Mouse (Mus musculus) neural tube, embryonic 14.5 days (tissue): ENCODE results near the gene Maml3. TPM values are rescaled to one million over a fixed set of nuclear protein-coding genes. Genes with fewer than 3 reads are reported as not detected.

Source experiments
- ATAC-seq: fragments of 200-750 bp; cut with Nextera tagmentation; 2 replicates; pipeline ENCODE4 v1.8.0; 2017; ENCODE audit warnings: low read depth, mild to moderate bottlenecking, moderate TSS enrichment, moderate library complexity
- H3K27ac ChIP-seq: fragments of 300-500 bp; sonication (generic); 2 replicates; pipeline ENCODE4 v1.5.1; 2014; ENCODE audit warnings: low read depth, mild to moderate bottlenecking, control low read depth, low read length, moderate library complexity, mixed read lengths
- H3K27me3 ChIP-seq: fragments of 300-500 bp; sonication (generic); 2 replicates; pipeline ENCODE4 v1.6.1; 2014; ENCODE audit warnings: low read length; ENCODE audit not compliant: control insufficient read depth, insufficient read depth
- H3K36me3 ChIP-seq: fragments of 300-500 bp; sonication (generic); 2 replicates; pipeline ENCODE4 v1.6.1; 2014; ENCODE audit warnings: low read length, mixed read lengths; ENCODE audit not compliant: control insufficient read depth, insufficient read depth
- H3K4me1 ChIP-seq: fragments of 300-500 bp; sonication (generic); 2 replicates; pipeline ENCODE4 v1.6.1; 2014; ENCODE audit warnings: low read length; ENCODE audit not compliant: control insufficient read depth, insufficient read depth
- H3K4me2 ChIP-seq: fragments of 300-500 bp; sonication (generic); 2 replicates; pipeline ENCODE4 v1.6.1; 2014; ENCODE audit warnings: mild to moderate bottlenecking, low read depth, low read length, control low read depth
- H3K4me3 ChIP-seq: fragments of 300-500 bp; sonication (generic); 2 replicates; pipeline ENCODE4 v1.5.1; 2014; ENCODE audit warnings: low read depth, low read length, control low read depth, mixed read lengths
- H3K9ac ChIP-seq: fragments of 300-500 bp; sonication (generic); replicated peaks from 2 replicates; pipeline ENCODE4 v1.6.1; 2014; ENCODE audit warnings: low read depth, mild to moderate bottlenecking, control low read depth, low read length, mixed read lengths
- H3K9me3 ChIP-seq: fragments of 300-500 bp; sonication (generic); 2 replicates; pipeline ENCODE4 v1.6.1; 2016; ENCODE audit warnings: low read length; ENCODE audit not compliant: control insufficient read depth
- WGBS: fragments of 180-500 bp; shearing (Covaris S2); extraction: QIAGEN DNeasy Blood & Tissue Kit; methylation state at CpG from one replicate; pipeline ENCODE4 v1.1.7; 2014; 5-methylcytosine and 5-hydroxymethylcytosine counted together
- polyA plus RNA-seq: library from polyadenylated mRNA; unstranded; fragments of >200 nt; fragmentation: Nextera tagmentation; extraction: Ambion mirVana; gene quantifications from 2 replicates; pipeline ENCODE4 v1.2.1, GENCODE M21; 2014

Maml3 gene
- polyA plus RNA-seq, 1 experiment from 2014 or later: 8.2 TPM

DNA sequence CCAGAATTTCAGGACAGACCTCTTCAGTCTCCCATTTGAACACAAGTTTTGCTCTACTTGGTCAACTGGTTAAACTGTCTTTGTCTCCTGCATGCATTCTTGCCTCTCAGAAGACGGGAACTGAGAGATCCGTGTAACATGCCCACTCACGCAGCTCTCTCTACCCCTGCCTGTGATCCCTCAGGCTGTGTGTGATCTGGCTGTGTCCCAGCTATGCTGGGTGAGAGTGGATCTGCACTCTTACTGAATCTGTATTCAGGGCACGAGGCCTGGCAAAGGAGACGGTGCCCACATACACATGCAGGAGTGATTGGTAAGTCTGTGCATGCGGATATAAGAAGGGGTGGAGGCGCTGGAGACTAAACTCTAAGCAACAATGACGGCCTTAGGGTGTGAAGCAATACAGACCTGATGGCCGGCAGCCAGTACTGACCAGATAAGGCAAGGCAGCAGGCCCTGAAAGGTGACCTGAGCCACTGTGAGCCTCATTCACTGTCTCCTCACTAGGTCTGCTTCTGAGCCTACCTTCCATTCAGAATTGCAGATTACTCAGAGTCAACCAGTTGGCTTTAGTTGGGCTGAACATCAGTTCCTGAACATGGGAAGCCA lies 274.0 kb downstream of the Maml3 start:
- H3K27me3 ChIP-seq: no peaks in the 10 kb centered on the region
- H3K4me2 ChIP-seq: no peak overlapping the region
- H3K4me3 ChIP-seq: no peak overlapping the region
- no peak overlapping the region for H3K9ac ChIP-seq
- no peaks in the 10 kb centered on the region for H3K9me3 ChIP-seq
- no peak for ATAC-seq
- H3K27ac ChIP-seq: no peak overlapping the region
- H3K4me1 ChIP-seq: peaks cover 2% of the 10 kb centered on the region; the same call in 1 of the 2 replicates
- H3K36me3 ChIP-seq: no peaks in the 10 kb centered on the region
- WGBS: 82% methylated on average over 9 of the region's 9 CpGs

DNA sequence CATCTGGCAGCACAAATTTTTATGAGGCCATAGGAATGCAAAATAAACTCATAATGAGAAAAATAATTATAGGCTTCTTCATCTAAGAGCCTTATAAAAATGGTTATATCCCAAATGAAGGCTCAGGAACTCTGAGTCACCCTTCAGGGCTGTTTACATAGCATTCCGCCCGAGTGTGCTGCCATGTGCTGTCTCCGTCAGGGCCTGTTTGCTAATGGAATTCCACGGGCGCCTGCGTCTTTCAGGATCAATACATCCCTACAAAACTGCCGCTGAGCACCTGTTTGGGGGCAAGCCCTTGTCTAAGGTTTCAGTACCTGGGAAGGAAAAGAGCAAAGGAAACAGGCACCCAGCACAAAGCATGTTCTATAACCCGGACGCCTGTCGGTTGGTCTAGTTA lies 279.3 kb downstream of the Maml3 start:
- Histone ChIP-seq H3K36me3 (no peaks in the 10 kb centered on the region), H3K4me1 (0 out of 2 replicates have a peak, but pooled peaks cover 4% of the 10 kb centered on the region), H3K27me3 (no peaks in the 10 kb centered on the region), H3K27ac (peak overlapping the region; percentile 52; the same call in 1 of the 2 replicates), H3K4me3 (no peak overlapping the region), H3K4me2 (no peak overlapping the region), H3K9me3 (no peaks in the 10 kb centered on the region), H3K9ac (no peak overlapping the region)
- WGBS: 71% methylated on average over 10 of the region's 10 CpGs
- no peak for ATAC-seq

DNA sequence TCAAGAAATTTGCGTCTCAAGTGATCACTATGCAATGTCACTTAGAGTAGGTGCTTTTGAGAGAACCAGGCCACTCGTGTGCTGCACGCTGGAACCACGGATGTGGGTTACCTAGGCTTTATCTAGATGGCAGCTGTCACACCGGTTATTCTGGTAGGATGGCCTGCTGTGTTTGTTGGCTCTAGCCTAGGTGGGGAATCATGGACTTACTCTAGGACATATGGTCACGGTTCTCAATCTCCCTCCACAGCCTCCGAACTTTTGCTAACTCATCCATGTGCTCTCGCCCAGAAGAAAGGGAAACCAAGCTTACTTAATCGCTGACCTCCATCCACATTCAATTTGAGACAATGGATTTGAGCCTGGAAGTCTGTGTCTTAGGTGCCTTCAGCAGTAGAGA lies 280.4 kb downstream of the Maml3 start:
- Histone ChIP-seq H3K27ac (no peak overlapping the region), H3K4me1 (peaks cover 4% of the 10 kb centered on the region; the same call in 1 of the 2 replicates), H3K4me3 (no peak overlapping the region), H3K9ac (no peak overlapping the region), H3K4me2 (no peak overlapping the region), H3K9me3 (no peaks in the 10 kb centered on the region), H3K27me3 (no peaks in the 10 kb centered on the region), H3K36me3 (no peaks in the 10 kb centered on the region)
- 87% methylated on average over 9 of the region's 9 CpGs for WGBS
- ATAC-seq: no peak

DNA sequence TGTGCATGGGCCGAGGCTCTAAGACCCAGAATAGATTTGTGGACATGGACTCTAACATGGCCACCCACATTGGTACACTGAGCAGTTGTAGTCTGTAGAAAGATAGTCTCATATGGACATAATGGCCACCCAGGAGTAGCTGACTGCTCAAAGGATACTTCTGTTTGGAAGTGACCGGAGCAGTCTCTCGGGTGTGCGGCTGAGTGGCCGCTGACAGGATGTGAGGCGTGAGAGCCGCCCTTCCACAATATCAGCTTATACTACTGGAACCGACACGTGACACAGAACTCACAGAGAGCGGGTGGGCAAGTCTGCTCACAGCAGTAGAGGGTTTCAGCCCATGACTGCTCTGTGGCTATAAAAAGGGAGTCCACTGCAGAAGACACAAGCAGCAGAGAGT lies 283.3 kb downstream of the Maml3 start:
- Histone ChIP-seq H3K27ac (no peak overlapping the region), H3K4me1 (peaks cover 19% of the 10 kb centered on the region), H3K9me3 (no peaks in the 10 kb centered on the region), H3K27me3 (no peaks in the 10 kb centered on the region), H3K36me3 (no peaks in the 10 kb centered on the region), H3K9ac (no peak overlapping the region), H3K4me2 (no peak overlapping the region), H3K4me3 (no peak overlapping the region)
- 93% methylated on average over 10 of the region's 10 CpGs for WGBS
- ATAC-seq: no peak

DNA sequence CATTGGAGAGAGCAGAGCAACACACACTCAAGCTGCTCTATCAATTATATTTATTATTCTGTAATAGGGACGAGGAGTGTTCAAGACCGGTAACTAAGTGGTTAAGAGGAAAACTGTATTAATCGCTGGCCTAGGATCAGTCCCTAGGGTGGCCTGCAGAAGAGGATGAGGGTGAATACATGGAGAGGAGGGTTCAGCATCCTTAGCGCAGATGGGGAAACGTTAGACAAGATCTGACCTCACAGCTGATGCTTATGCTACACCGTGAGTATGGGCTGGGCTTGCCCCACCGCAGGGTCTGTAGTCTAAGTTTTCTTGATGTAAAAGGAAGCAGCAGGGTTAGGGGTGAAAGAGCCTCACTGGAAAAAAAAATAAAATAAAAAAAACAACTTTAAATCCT lies 285.8 kb downstream of the Maml3 start:
- 39% methylated on average over 7 of the region's 7 CpGs for WGBS

DNA sequence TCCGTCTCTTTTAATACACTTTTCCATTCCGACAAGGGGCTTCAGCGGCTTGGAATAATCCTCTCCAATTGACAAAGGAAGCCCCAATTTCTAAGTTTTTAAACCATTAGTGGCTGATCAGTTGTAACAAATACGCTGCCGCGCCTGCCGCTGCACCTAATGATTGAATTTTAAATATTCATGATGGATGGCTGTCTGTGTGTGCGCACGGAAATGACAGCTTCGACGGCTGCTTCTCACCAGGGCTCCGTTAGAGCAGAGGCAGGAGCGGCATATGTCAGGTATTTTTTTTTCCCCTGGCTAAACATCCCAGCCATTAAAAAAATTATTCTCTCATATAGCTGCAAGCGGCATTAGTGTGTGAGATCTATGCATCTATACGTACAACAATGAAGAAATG lies 287.0 kb downstream of the Maml3 start:
- ATAC-seq: no peak
- Histone ChIP-seq H3K36me3 (no peaks in the 10 kb centered on the region), H3K9me3 (no peaks in the 10 kb centered on the region), H3K4me3 (no peak overlapping the region), H3K4me1 (peaks cover 15% of the 10 kb centered on the region), H3K4me2 (peak overlapping the region; percentile 30), H3K9ac (0 out of 2 replicates have a peak overlapping the region, but pooled peaks have one; percentile 11), H3K27ac (peak overlapping the region; percentile 69), H3K27me3 (no peaks in the 10 kb centered on the region)
- 25% methylated on average over 15 of the region's 15 CpGs for WGBS

More for the DNA sequence above, 285.8 kb downstream of the Maml3 start:
- no peaks in the 10 kb centered on the region for H3K27me3 ChIP-seq
- H3K9ac ChIP-seq: no peak overlapping the region
- no peaks in the 10 kb centered on the region for H3K36me3 ChIP-seq
- peak overlapping the region; percentile 0; the same call in 1 of the 2 replicates for H3K4me2 ChIP-seq
- H3K27ac ChIP-seq: peak overlapping the region; percentile 34; the same call in 1 of the 2 replicates
- peaks cover 15% of the 10 kb centered on the region for H3K4me1 ChIP-seq
- ATAC-seq: 0 out of 2 replicates have a peak, but pooled peaks have one; percentile 31
- no peak overlapping the region for H3K4me3 ChIP-seq
- H3K9me3 ChIP-seq: no peaks in the 10 kb centered on the region

DNA sequence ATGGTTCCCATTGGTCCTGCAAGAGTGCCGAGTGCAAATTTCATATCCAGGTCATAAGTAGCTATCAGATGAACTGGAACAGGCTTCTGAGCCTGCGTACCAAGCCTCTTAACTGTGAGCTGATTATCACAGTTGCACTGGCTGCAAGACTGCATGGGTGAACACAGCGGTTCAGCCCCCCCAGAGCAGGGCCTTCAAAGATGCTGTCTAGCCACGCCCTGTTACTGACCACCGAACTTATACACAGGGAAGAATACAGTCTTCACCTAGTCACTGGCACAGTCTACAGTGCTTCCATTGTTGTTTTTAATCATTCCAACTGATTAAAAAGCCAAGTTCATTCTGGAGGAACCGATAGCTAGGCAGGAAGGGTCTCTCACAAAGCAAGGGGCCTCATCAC lies 287.5 kb downstream of the Maml3 start:
- Histone ChIP-seq H3K36me3 (no peaks in the 10 kb centered on the region), H3K27me3 (no peaks in the 10 kb centered on the region), H3K9me3 (no peaks in the 10 kb centered on the region), H3K4me2 (no peak overlapping the region), H3K4me3 (no peak overlapping the region), H3K4me1 (peaks cover 17% of the 10 kb centered on the region), H3K9ac (no peak overlapping the region), H3K27ac (peak overlapping the region; percentile 69; the same call in 1 of the 2 replicates)
- 62% methylated on average over 6 of the region's 6 CpGs for WGBS
- ATAC-seq: no peak

DNA sequence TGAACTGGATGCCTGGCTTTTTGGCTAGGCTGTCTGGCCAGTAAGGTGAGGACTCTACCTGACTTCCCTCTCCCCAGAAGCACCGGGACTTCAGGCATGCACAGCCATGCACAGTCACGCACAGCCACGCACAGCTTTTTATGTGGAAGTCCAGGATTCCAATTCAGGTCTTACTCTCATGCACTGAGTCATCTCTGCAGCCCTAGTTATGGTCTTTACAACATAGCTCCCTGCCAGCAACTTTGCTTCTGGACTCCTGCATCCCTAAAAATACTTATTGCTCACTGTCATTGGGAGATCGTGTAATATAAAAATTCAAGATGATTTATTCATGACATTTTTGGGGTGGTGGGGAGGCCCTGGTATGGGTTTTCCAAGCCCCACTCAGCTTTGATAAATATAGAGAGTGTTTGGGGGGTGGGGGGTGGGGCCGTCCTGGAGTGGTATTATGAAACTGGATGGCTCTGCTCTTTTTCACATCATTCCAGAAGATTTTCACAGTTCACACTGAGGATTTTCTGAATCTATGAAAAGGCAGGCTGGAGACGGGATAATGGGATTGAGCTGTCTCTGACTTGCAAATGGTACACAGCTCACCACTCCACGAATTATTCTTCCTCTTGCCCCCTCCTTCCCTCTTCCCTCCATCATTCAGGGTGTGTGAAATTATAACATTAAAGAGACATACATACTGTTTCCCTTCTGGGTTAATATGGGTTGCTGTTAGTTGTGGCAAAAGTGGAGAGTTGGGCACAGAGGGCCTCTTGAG lies 288.2 kb downstream of the Maml3 start:
- Histone ChIP-seq H3K4me2 (no peak overlapping the region), H3K4me3 (no peak overlapping the region), H3K9me3 (no peaks in the 10 kb centered on the region), H3K27ac (no peak overlapping the region), H3K4me1 (peaks cover 18% of the 10 kb centered on the region), H3K27me3 (no peaks in the 10 kb centered on the region), H3K9ac (no peak overlapping the region), H3K36me3 (no peaks in the 10 kb centered on the region)
- no peak for ATAC-seq
- WGBS: 82% methylated on average over 7 of the region's 7 CpGs

DNA sequence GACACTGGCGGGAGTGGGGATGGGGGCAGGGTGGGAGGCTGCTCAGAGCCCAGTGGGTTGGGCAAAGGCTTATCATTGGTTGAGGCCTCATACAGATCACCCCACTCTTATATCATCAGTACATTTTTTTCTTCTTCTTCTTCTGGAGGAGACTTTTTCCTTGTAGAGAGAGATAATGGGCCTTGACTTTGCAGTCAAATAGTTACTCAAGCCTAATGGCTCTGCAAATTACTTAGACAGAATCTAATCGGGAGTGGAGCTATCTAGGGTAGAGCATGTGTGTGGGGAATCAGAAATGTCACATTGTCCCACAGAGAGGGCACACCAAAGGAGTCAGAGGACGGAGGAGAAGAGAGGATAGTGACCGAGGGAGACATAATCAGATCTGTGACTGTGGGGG lies 290.8 kb downstream of the Maml3 start:
- no peak overlapping the region for H3K4me3 ChIP-seq
- no peaks in the 10 kb centered on the region for H3K27me3 ChIP-seq
- H3K9me3 ChIP-seq: no peaks in the 10 kb centered on the region
- WGBS: 85% methylated on average over 4 of the region's 4 CpGs
- no peak overlapping the region for H3K4me2 ChIP-seq
- no peak for ATAC-seq
- no peaks in the 10 kb centered on the region for H3K36me3 ChIP-seq
- H3K4me1 ChIP-seq: peaks cover 21% of the 10 kb centered on the region
- no peak overlapping the region for H3K9ac ChIP-seq
- H3K27ac ChIP-seq: no peak overlapping the region
